Mouse (Mus musculus) 416B (cell line): Measurements from ENCODE around the gene Slc39a11.

ENCODE experiments used
- DNase-seq: peaks from one replicate; pipeline ENCODE4 v3.0.0; 2011; ENCODE audit warnings: low read depth

The Slc39a11 gene

DNA sequence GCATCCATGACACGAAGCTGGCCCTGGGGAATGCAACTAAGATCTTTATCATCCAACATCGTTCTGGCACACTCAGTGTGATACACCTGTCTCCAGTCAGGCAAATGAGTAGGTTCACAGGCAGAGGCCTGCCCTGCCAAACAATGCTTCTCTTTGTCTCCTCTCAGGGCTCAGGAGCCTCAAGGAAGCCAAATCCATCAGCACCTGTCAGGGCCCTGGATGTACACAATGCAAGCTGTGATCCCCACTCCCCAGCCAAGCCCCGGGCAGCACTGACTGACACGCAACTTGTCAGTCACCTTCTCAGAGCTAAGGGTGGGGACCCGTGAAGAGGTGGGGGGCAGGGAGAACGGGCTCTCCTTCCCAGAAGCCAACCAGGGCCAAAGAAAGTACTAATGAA lies 417.8 kb downstream of the Slc39a11 start:
- DNase-seq: no peak

GRCm38 (mm10) chr11:113230410-113231132 lies 419.3 kb downstream of the Slc39a11 start:
- no peak for DNase-seq

DNA sequence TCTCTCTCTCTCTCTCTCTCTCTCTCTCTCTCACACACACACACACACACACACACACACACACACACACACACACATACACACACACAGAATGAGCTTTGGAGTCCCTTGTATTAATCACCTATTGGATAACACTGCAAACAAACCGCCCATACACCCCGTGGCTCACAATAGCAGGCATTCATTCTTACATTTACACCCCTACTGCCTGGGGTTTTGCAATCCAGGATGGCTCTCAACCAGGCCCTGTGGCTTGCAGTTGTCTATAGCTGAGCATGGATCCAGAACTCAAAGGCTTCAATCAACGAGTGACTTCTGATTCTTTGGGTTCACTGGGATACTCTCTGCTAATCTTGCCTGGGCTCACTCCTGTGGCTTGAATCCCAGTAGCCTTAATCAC lies 424.1 kb downstream of the Slc39a11 start:
- no peak for DNase-seq

DNA sequence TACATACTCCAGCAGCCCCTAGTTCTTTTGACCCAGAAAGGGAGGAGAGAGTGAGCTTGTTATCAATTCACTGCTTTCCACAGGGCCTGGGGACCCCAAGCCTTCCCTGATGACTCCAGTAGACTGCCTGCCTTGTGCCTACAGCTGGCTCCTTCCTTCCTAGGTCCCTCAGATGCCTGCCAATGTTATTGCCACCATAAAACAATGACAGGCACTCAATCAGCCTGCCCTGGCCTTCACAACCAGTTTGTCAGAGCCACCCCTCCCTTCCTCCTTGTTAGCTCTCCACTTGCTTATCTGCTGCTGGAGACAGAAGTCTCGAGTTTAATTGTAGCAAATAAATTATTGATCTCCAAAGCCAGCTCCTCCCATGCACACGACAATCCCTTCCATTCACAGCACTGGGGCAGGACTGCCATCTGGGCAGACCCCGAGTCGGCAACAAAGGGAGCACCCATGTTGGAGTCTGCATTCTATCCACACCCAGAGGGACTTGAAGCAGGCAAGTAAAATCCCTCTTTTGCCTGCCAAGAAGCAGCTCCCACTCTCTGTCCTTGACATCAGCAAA lies 426.0 kb downstream of the Slc39a11 start:
- DNase-seq: no peak

DNA sequence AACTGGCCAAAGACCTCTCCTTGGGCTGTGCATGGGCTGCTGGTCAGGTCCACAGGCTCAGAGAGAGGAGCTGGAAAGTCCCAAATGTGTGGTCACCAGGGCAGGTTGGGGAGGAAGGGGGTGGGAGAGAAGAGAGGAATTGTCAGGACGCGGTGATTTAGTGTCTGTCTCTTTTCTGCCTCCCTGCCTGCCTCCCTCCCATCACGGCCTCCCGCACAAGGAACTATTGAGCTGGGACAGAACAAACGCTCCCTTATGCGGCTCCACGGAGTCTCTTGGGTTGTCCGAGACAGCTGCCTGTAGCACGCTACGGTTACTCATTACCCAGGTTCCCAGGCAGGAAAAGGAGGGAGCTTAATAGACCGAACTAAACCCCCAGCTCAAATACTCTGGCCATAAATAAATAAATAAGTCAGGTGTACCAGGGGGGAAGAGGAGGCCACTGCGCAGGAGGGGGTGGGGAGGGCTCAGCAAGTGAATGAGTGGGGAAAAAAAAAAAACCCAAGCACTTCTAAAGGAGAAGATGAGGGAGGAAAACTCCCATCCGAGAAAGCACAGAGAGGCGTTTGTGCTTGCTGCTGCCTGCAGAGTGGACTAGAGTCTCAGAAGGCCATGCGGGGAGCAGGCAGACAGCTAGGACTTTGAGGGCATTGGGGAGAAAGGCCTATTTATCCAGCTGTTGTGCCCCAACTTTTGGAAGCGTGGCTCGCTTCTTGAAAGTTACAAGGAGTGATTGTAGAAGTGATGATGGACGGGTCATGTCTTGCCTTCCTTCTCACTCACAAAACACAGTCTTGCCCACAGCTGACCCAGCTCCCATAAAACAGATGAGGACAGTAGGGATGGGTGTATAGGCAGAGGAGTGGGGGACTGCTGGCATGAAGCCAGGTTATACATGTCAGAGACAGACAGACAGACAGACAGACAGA lies 428.3 kb downstream of the Slc39a11 start:
- DNase-seq: no peak

- no peak for DNase-seq
Observed at GRCm38 (mm10) chr11:113220649-113221048, 429.2 kb downstream of the Slc39a11 start.

- no peak for DNase-seq
Observed at GRCm38 (mm10) chr11:113214741-113215140, 435.1 kb downstream of the Slc39a11 start.

DNA sequence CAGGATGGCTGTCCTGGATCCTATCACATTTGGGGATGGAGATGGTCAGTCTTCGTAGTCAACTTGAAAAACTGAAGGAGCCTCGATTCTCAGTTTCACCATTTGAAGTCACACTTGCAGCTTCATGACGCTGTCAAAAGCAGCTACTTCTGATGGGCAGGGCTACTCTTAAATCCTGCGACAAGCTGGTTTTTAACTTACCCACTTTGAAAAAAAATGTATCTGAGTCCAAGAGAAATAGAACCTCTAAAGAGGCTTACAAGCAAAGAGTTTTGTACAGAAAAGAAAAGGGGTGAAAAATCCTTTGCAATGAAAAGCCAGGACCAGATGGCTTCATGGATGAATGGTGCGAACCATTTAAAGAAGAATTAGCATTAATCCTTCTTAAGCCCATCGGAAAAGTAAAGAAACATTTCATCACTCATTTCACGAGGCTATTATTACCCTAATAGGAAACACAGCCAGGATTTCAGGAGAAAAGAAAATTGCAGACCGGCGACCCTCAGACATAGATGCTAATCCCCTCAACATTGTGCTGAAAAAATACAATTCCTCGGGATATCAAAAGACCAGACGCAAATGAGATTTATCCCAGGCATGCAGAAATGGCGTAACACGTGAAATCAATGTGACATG lies 437.4 kb downstream of the Slc39a11 start:
- DNase-seq: no peak

DNA sequence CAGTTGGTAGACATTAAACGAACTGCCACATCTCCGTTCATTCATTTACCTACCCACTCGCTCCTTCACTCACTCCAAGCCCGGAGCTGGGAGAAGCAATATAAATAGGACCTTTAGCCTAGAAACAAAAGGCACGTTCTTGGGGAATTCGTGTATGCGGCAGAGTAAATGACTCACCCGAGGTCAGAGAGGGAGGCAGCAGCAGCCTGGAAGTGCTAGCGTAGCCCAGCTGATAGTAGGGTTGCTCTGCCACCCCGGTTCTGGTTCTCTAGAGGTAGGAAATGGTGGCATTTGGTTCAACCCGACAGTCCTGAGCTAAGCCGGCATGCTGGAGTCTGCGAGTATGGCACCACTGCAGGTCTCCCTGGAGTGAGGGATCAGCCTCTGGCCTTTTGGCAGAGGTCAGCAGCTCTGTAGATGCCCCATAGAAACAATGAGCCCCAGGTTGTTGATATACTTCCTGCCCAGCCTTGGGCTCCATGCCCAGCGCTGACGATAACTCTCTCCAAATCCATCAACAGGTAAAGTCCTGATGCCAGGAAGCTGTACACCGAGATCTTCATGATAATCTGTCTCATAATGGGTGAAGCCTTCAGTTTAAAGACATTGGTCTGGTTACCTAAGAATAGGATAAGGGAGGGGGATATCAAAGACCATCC lies 440.5 kb downstream of the Slc39a11 start:
- DNase-seq: no peak

- no peak for DNase-seq
Observed at GRCm38 (mm10) chr11:113208521-113209072, 441.3 kb downstream of the Slc39a11 start.

GRCm38 (mm10) chr11:113207966-113208365 lies 441.9 kb downstream of the Slc39a11 start:
- no peak for DNase-seq

DNA sequence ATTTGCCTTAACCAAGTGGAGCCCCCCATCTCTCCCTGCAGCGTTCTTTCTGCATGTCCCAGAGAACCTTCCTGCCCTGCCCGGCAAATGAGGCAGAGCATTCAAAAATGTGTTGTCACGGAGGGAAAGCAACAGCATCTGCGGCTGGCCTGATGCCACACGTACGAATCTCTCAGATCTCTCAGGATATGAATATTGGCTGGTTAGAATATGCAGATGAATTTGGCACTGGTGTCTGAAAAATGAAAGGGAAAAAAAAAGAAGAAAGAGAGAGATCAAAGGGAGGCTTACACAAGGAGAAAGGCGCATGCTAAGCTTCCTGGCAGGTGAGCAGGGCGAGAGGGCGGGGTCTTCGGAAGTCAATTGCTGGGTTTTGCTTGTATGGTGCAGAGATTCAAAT lies 443.8 kb downstream of the Slc39a11 start:
- DNase-seq: no peak

GRCm38 (mm10) chr11:113203008-113203407 lies 446.9 kb downstream of the Slc39a11 start:
- DNase-seq: no peak

- DNase-seq: no peak
Observed at GRCm38 (mm10) chr11:113201470-113201997, 448.3 kb downstream of the Slc39a11 start.

GRCm38 (mm10) chr11:113200901-113201300 lies 449.0 kb downstream of the Slc39a11 start:
- no peak for DNase-seq

DNA sequence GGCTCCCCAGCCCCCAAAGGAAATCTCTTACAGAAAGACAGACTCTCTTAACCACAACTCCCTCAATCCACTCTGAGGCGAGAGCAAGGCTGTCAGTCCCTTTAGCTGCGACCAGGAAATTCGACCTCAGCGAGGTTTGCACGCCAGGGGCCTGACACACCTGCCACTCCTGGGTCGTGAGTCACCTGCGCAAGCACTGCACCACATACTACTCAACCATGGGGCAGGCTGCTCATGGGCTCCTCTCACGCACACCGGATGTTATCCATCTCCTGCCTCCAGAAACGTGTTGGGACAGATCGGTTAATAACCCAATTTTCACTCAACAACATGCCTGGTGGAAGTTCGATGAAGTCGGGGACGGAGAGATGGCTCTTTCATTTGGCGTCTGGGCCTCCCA lies 451.3 kb downstream of the Slc39a11 start:
- no peak for DNase-seq

DNA sequence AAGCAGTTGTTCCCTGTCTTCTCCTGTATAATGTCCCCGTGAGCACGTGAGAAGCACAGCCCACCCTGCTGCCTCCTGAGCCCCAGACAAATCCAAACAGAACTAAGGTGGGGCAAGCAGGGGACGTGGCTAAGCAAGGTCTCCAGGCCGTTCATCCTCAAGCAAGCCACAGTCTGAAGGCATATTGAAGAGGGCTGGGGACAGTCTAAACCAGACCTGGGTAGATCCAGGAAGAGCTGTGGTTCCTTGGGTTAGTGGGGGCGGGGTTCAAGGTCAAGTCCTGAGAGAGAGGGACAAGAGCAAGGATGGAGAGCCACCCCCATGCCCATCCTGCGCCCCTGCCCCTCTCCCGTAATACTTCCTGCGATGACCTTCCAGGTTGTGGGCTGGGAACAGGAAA lies 452.3 kb downstream of the Slc39a11 start:
- DNase-seq: no peak

DNA sequence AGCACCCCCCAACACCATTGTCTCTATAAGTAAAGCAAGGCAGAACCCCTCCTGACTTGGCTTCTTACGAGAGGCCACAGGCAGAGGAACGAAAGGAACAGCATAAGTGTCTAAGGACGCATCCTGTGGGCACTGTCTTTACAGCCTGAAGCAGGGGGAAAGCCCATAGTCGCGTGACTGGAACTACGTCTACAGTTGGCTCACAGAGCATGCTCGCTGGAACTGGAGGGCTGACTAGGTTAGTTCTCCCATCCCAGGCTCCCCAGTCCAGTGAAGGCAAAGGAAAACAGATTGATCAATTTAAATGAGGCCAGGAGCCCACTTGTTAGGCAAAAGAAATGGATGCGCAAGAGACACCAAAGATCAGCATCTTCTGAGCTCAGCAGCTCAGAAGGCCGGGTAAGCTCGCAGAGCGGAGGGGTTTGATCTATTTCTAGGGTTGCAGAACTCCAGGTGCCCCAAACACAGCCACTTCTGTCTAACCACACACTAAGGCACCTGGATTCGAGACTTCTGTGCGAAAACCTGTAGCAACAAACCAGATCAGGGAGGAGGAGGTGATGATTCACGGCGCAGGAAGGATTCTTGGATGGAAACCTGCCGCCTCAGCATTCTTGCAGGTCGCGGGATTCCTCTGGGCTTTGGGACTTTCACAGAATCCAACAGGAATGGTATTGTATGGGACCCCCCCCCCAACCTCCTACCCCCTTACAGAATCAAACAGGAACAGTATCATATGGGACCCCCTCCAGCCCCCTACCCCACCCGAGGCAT lies 453.5 kb downstream of the Slc39a11 start:
- no peak for DNase-seq
